Mouse (Mus musculus) hindbrain, postnatal 0 days (tissue): ENCODE results near the gene Cfap77. TPM values are rescaled to one million over a fixed set of nuclear protein-coding genes. Genes with fewer than 3 reads are reported as not detected.
A peak's percentile ranks its signal among the peaks of the same experiment; 100 is the strongest.

Source experiments
- ATAC-seq: fragments of 200-750 bp; cut with Nextera tagmentation; 2 replicates; pipeline ENCODE4 v1.8.0; 2017; ENCODE audit warnings: mild to moderate bottlenecking, moderate TSS enrichment, moderate library complexity
- DNase-seq: peaks from one replicate; pipeline ENCODE4 v3.0.0-alpha.2; 2015; ENCODE audit warnings: low spot score
- H3K27ac ChIP-seq: fragments of 300-500 bp; sonication (generic); 2 replicates; pipeline ENCODE4 v1.5.1; 2014; ENCODE audit warnings: mild to moderate bottlenecking
- H3K27me3 ChIP-seq: fragments of 300-500 bp; sonication (generic); 2 replicates; pipeline ENCODE4 v1.6.1; 2014; ENCODE audit warnings: low read length, mixed read lengths; ENCODE audit not compliant: insufficient read depth
- H3K36me3 ChIP-seq: fragments of 300-500 bp; sonication (generic); 2 replicates; pipeline ENCODE4 v1.6.1; 2014; ENCODE audit warnings: low read length, mixed read lengths; ENCODE audit not compliant: insufficient read depth
- H3K4me1 ChIP-seq: fragments of 300-500 bp; sonication (generic); 2 replicates; pipeline ENCODE4 v1.6.1; 2014; ENCODE audit warnings: antibody characterized with exemption, low read length, mixed read lengths; ENCODE audit not compliant: insufficient read depth
- H3K4me2 ChIP-seq: fragments of 300-500 bp; sonication (generic); 2 replicates; pipeline ENCODE4 v1.6.1; 2014; ENCODE audit warnings: low read depth, mild to moderate bottlenecking, low read length, moderate library complexity, mixed read lengths
- H3K4me3 ChIP-seq: fragments of 300-500 bp; sonication (generic); 2 replicates; pipeline ENCODE4 v1.5.1; 2014; ENCODE audit warnings: low read length
- H3K9ac ChIP-seq: fragments of 300-500 bp; sonication (generic); replicated peaks from 2 replicates; pipeline ENCODE4 v1.6.1; 2014; ENCODE audit warnings: mild to moderate bottlenecking, low read length, moderate library complexity, mixed read lengths
- H3K9me3 ChIP-seq: fragments of 300-500 bp; sonication (generic); 2 replicates; pipeline ENCODE4 v1.6.1; 2016; ENCODE audit warnings: low read length, mixed read lengths
- CTCF ChIP-seq: IDR thresholded peaks from 2 replicates; pipeline ENCODE4 v1.5.1; 2016; ENCODE audit warnings: antibody characterized with exemption, control low read depth, low read depth
- WGBS: fragments of 180-500 bp; shearing (Covaris S2); extraction: QIAGEN DNeasy Blood & Tissue Kit; methylation state at CpG from one replicate; pipeline ENCODE4 v1.1.7; 2014; 5-methylcytosine and 5-hydroxymethylcytosine counted together
- polyA plus RNA-seq: library from polyadenylated mRNA; unstranded; fragments of >200 nt; fragmentation: Nextera tagmentation; extraction: Ambion mirVana; gene quantifications from 2 replicates; pipeline ENCODE4 v1.2.1, GENCODE M21; 2015
- total RNA-seq: library from RNA; depleted of rRNA; stranded (reverse); fragments of >200 nt; gene quantifications from 2 replicates; pipeline ENCODE4 v1.2.3, GENCODE M21; 2014

Cfap77 gene
- total and polyA plus RNA-seq, 2 experiments from 2014 or later = 0.58 to 0.96 TPM

DNA sequence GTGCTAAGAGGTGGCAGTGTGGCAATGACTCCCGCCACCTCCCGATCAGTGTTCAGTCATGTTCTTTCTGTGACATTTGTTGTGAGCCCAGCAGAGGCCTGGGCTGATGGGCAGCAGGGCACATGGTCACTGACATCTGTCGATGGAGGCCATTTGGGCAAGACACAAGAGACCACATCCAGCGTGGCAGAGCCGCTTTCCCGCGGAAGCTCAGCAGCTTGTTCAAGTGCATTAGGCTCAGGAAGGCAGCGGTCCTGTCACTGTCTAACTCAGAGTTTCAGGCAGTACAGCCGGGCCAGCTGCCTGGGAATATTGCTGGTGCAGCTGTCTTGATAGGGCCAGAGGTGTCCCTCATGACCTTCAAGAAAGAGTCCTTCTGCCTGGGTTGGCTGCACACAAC lies 100.3 kb downstream of the Cfap77 start:
- ATAC-seq = peak; percentile 55; the same call in 1 of the 2 replicates
- Histone ChIP-seq H3K4me2 (no peak overlapping the region), H3K9me3 (no peaks in the 10 kb centered on the region), H3K36me3 (no peaks in the 10 kb centered on the region), H3K4me1 (no peaks in the 10 kb centered on the region), H3K27me3 (no peaks in the 10 kb centered on the region), H3K27ac (no peak overlapping the region), H3K9ac (no peak overlapping the region), H3K4me3 (no peak overlapping the region)
- peak; percentile 51 for DNase-seq
- no peak for TF ChIP-seq CTCF
- WGBS = 59% methylated on average over 9 of the region's 9 CpGs

DNA sequence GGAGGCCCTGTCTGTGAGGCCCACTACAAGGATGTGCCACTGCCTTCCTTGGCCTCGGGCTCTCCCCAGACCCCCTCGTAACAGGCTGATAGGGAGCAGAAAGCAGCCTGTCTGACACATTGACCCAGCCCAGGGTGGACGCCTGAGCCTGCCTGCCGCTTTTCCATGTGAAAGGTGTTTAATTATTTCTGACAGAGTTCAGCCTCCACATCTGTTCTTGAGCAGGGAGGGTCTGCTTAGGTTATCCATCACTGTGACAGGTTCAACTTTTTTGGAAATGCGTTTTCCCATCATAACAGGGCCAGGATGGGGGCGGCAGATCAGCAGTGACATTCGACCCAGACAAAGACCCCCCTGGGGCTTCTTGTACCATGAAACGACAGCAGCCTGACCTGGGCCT lies 101.9 kb downstream of the Cfap77 start:
- WGBS = 33% methylated on average over 8 of the region's 8 CpGs
- no peak overlapping the region for H3K9ac ChIP-seq
- H3K27ac ChIP-seq = no peak overlapping the region
- no peak for ATAC-seq
- no peak overlapping the region for H3K4me3 ChIP-seq
- no peak for TF ChIP-seq CTCF
- H3K27me3 ChIP-seq = no peaks in the 10 kb centered on the region
- H3K4me1 ChIP-seq = no peaks in the 10 kb centered on the region
- no peak for DNase-seq
- no peaks in the 10 kb centered on the region for H3K36me3 ChIP-seq
- no peaks in the 10 kb centered on the region for H3K9me3 ChIP-seq
- H3K4me2 ChIP-seq = no peak overlapping the region

DNA sequence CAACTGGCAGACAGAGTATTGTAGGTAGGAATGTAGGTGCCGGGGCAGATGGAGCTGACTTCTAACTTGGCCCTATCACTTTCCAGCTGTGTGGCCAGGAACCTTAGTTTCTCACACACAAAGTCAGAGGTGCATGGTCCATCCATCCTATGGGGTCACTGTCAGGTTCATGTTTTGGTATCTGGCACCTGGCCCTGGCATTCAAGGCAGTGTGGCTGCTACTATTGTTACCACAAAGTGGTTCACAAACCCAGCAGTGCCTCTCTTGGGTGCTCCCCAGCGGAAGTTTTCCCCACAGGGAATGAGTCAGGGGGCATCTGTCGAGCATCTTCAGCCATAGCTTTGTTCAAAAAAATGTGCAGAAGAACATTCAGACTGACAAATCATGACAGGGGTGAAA lies 108.6 kb downstream of the Cfap77 start:
- Histone ChIP-seq H3K4me1 (no peaks in the 10 kb centered on the region), H3K9ac (no peak overlapping the region), H3K4me3 (no peak overlapping the region), H3K27me3 (no peaks in the 10 kb centered on the region), H3K9me3 (no peaks in the 10 kb centered on the region), H3K27ac (no peak overlapping the region), H3K36me3 (no peaks in the 10 kb centered on the region), H3K4me2 (no peak overlapping the region)
- DNase-seq (no peak), ATAC-seq (no peak)
- WGBS = 75% methylated on average over 3 of the region's 3 CpGs
- no peak for TF ChIP-seq CTCF

DNA sequence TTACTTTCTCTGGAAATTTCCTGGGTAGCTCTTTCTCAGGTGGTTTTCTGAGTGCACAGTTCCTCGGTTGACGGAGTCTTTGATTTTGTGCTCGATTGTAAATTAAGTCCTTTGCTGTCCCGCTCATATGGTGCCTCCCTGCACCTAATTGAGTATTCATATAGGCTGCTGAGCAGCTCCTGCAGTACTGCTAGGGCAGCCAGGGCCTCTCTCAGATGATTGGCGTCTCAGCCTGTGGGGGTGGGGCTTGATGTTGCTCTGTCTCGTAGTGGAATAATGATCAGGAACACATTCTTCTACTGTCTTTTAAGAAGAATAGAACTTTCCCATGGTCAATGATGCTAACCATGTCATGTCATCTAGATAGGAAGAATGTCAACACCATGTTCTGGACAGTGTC lies 109.5 kb downstream of the Cfap77 start:
- ATAC-seq = no peak
- no peaks in the 10 kb centered on the region for H3K9me3 ChIP-seq
- H3K27me3 ChIP-seq = no peaks in the 10 kb centered on the region
- H3K27ac ChIP-seq = no peak overlapping the region
- no peak overlapping the region for H3K4me3 ChIP-seq
- TF ChIP-seq CTCF = no peak
- H3K9ac ChIP-seq = no peak overlapping the region
- DNase-seq = no peak
- no peak overlapping the region for H3K4me2 ChIP-seq
- H3K36me3 ChIP-seq = no peaks in the 10 kb centered on the region
- WGBS = 33% methylated on average over 6 of the region's 6 CpGs
- H3K4me1 ChIP-seq = no peaks in the 10 kb centered on the region

DNA sequence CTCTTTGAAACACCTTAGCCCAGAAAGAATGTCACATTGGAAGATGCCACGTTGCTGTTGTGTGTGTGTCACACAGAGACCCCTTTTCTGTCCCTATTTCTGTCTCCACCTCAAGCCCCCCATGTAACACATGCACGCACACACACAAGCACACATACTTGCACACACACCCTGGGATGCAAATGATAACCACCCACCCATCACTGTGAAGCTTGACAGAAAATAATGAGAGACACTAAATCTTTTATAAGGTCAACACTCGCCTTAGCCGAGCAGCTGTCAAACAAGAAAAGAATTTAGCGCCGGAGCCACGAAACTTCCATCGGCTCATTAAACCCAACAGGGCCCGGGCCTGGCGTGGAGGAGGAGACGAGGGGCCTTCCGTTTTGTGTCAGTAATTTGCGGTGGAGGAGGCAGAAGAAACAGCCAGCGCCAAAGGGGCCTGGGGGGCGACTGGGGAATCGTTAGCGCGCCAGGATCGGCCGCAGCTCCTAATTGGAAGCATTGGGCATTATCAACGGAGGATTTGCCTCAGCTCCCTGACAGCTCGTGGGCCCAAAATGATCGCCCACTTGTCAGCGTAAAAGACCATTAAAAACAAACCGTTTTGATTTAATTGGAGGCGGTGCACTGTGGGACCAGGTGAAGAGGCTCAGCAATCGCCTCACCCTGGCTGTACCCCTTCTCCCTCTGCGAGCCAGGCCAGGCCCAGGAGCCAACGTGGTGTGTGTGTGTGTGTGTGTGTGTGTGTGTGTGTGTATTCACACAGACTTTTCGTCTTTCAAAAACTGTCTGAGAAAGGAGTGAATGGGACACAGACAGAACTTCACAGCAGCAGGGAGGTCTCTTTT lies 111.0 kb downstream of the Cfap77 start:
- no peak for TF ChIP-seq CTCF
- no peak for ATAC-seq
- Histone ChIP-seq H3K27me3 (no peaks in the 10 kb centered on the region), H3K4me1 (no peaks in the 10 kb centered on the region), H3K4me3 (no peak overlapping the region), H3K9me3 (no peaks in the 10 kb centered on the region), H3K9ac (0 out of 2 replicates have a peak overlapping the region, but pooled peaks have one; percentile 9), H3K4me2 (peak overlapping the region; percentile 39; the same call in 1 of the 2 replicates), H3K36me3 (no peaks in the 10 kb centered on the region), H3K27ac (no peak overlapping the region)
- 20% methylated on average over 30 of the region's 30 CpGs for WGBS
- DNase-seq = no peak

DNA sequence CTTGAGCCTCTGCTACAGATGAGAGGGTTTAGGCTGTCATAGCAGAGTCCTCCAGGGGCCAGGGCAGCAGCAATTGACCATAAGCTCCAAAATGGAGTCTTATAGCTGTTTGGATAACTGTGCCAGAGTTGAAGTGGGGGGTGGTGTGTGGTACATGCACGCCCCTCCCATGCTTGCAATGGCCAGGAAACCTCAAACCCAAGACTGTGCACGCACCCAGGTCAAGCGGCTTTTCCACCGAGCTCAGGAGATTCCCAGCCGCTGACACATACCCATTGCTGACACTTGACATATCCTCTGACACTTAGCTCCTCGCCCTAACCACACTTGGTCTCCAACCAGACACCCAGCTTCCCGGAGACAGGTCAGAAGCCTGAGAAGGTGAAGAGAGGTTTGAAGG lies 115.9 kb downstream of the Cfap77 start:
- Histone ChIP-seq H3K9ac (no peak overlapping the region), H3K27me3 (no peaks in the 10 kb centered on the region), H3K4me3 (no peak overlapping the region), H3K9me3 (no peaks in the 10 kb centered on the region), H3K4me2 (no peak overlapping the region), H3K27ac (no peak overlapping the region), H3K36me3 (no peaks in the 10 kb centered on the region), H3K4me1 (no peaks in the 10 kb centered on the region)
- TF ChIP-seq CTCF = no peak
- ATAC-seq = no peak
- 81% methylated on average over 7 of the region's 7 CpGs for WGBS
- DNase-seq = no peak

DNA sequence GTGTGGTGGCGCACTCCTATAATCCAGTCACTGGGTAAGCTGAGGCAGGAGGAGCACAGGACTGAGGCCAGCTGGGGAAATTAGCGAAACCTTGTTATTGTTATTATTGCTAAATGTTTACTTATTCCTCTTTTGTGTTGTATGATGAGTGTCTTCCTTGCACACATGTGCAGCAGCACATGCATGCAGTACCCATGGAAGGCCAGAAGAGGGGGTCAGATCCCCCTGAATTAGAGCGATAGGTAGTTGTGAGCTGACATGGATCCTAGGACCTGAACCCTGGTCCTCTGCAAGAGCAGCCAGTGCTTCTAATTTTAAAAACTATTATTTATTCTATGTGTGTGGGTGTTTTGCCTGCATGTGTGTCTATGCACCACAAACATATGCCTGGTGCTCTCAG lies 124.3 kb downstream of the Cfap77 start:
- TF ChIP-seq CTCF = peak; percentile 42; the same call in 1 of the 2 replicates
- ATAC-seq (no peak), DNase-seq (no peak)
- no peak overlapping the region for H3K9ac ChIP-seq
- H3K4me2 ChIP-seq = no peak overlapping the region
- H3K27me3 ChIP-seq = no peaks in the 10 kb centered on the region
- no peaks in the 10 kb centered on the region for H3K36me3 ChIP-seq
- no peaks in the 10 kb centered on the region for H3K9me3 ChIP-seq
- WGBS = 97% methylated on average over 3 of the region's 3 CpGs
- H3K27ac ChIP-seq = no peak overlapping the region
- no peak overlapping the region for H3K4me3 ChIP-seq
- no peaks in the 10 kb centered on the region for H3K4me1 ChIP-seq
